Mouse (Mus musculus) E14TG2a.4 (cell line): ENCODE results near the gene Bag1.

ENCODE experiments used
- CTCF ChIP-seq: conservative IDR thresholded peaks from 2 replicates; pipeline ENCODE4 v1.5.1; 2014; ENCODE audit warnings: low read length
- POU5F1 ChIP-seq: IDR thresholded peaks from 2 replicates; pipeline ENCODE4 v1.6.1; 2014; ENCODE audit warnings: low read length, borderline replicate concordance

DNA sequence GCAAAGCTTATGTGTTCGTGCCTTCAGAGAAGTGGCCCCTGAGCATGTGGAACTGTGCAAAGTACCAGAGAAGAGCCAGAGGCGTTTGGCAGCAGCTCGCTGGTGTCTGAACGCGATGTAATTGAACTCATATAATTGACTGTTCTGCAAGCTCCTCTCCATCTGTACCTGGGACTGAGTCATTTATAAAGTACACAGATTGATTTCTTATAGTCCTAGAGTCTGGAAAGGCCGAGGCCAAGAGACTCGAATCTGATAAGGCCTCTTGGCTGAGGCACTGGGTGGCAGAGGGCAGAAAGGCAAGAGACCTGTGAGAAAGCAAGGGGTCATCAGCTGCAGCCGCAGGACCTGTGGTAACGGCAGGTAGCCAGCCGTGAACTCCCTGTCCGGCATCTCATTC lies 59.3 kb downstream of the Bag1 start:
- TF ChIP-seq CTCF (no peak), POU5F1 (no peak)
